Mouse (Mus musculus) liver, embryonic 14.5 days (tissue): Measurements from ENCODE around the gene Klf11.

Experiments
- CTCF ChIP-seq: IDR thresholded peaks from 2 replicates; pipeline ENCODE4 v1.5.1; 2016; ENCODE audit warnings: antibody characterized with exemption, low read depth, control low read depth
- EP300 ChIP-seq: IDR thresholded peaks from 2 replicates; pipeline ENCODE4 v1.6.1; 2016; ENCODE audit warnings: antibody characterized with exemption, low read depth

GRCm38 (mm10) chr12:24656436-24656835 is 5.4 kb downstream of the Klf11 start:
- TF ChIP-seq CTCF: no peak
- TF ChIP-seq EP300: no peak
